Mouse (Mus musculus) testis, postnatal 10 days (tissue): ENCODE results near the gene Kcnd3.
"Not testable (repeated sequence)": the region's sequence is repeated elsewhere in the genome, so short reads cannot be mapped to it uniquely, and the experiment has no call there.

Experiments
- DNase-seq: peaks from one replicate; pipeline ENCODE4 v3.0.0; 2021; ENCODE audit warnings: low spot score

Kcnd3 gene

GRCm38 (mm10) chr3:105700786-105701185, 248.7 kb downstream of the Kcnd3 start:
- DNase-seq = not testable (repeated sequence)

- no peak for DNase-seq
These were observed 249.3 kb downstream of the Kcnd3 start for GRCm38 (mm10) chr3:105701399-105701798.

- no peak for DNase-seq
These were observed 251.4 kb downstream of the Kcnd3 start for GRCm38 (mm10) chr3:105703571-105703970.

GRCm38 (mm10) chr3:105704031-105705008, 252.2 kb downstream of the Kcnd3 start, which contains the start of gene Inka2:
TSS of gene Inka2 (plus strand) at chr3:105704599.
- DNase-seq = peak; percentile 76

- DNase-seq = peak; percentile 74
These were observed 253.0 kb downstream of the Kcnd3 start for GRCm38 (mm10) chr3:105705061-105705549.

- no peak for DNase-seq
These were observed 253.4 kb downstream of the Kcnd3 start for GRCm38 (mm10) chr3:105705561-105705960.

- DNase-seq = no peak
These were observed 254.4 kb downstream of the Kcnd3 start for GRCm38 (mm10) chr3:105706366-105707020.

GRCm38 (mm10) chr3:105707590-105707989, 255.5 kb downstream of the Kcnd3 start:
- DNase-seq = no peak

GRCm38 (mm10) chr3:105710246-105710645, 258.1 kb downstream of the Kcnd3 start:
- no peak for DNase-seq

- no peak for DNase-seq
These were observed 259.6 kb downstream of the Kcnd3 start for GRCm38 (mm10) chr3:105711741-105712140.

- DNase-seq = no peak
These were observed 260.7 kb downstream of the Kcnd3 start for GRCm38 (mm10) chr3:105712827-105713226.

- no peak for DNase-seq
These were observed 262.1 kb downstream of the Kcnd3 start for GRCm38 (mm10) chr3:105714091-105714819.

- no peak for DNase-seq
These were observed 262.7 kb downstream of the Kcnd3 start for GRCm38 (mm10) chr3:105714820-105715167.

GRCm38 (mm10) chr3:105716353-105717000, 264.3 kb downstream of the Kcnd3 start:
- no peak for DNase-seq

GRCm38 (mm10) chr3:105717856-105718555, 265.9 kb downstream of the Kcnd3 start:
- no peak for DNase-seq

- DNase-seq = no peak
These were observed 266.6 kb downstream of the Kcnd3 start for GRCm38 (mm10) chr3:105718746-105719145.

- no peak for DNase-seq
These were observed 267.8 kb downstream of the Kcnd3 start for GRCm38 (mm10) chr3:105719979-105720378.

GRCm38 (mm10) chr3:105720514-105720913, 268.4 kb downstream of the Kcnd3 start:
- no peak for DNase-seq

GRCm38 (mm10) chr3:105721681-105722201, 269.6 kb downstream of the Kcnd3 start:
- DNase-seq = no peak

GRCm38 (mm10) chr3:105722510-105722909, 270.4 kb downstream of the Kcnd3 start:
- DNase-seq = no peak
